26 mouse cellular contexts compared by ENCODE assay signal in the genomic region with DNA sequence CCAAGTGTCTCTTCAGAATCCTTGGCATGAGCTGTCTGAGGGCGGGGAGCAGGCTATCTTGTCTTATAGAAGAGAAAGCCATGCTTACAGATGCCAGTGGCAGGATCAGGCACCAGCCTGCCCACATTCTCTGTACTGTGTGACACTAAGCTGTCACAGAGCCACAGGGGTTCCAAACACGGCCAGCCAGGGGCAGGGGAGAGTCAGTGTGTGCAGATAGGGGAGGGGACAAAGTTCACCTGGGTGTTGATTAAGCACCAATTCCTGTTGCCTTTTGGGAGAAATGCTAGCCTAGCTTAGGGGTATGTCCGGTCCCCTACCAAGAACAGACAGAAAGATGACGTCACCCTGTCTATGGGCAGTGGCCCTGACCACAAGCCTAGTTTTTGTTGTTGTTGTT. TPM values are rescaled to one million over a fixed set of nuclear protein-coding genes. Genes with fewer than 3 reads are reported as not detected.
DNase-seq lines count a peak whose midpoint lies in the region; ATAC-seq and TF ChIP-seq lines count a peak whose summit lies in the region.
"Had no signal": no experiment of that assay in that cellular context is flagged by ENCODE, and none has a peak within 500 bp of the region (broad histone marks: within the 10 kb centered on the region; RNA-seq: fewer than 3 reads in every experiment).

No protein-coding gene starts in this region.

- H3K4me2 ChIP-seq in hindbrain, embryonic 13.5 days, result no peak overlapping the region
- H3K4me2 ChIP-seq in intestine, embryonic 15.5 days (replicated peaks), result peak overlapping the region; percentile 85; the same call in 1 of the 2 replicates
- H3K4me2 ChIP-seq in liver, embryonic 12.5 days, result peak overlapping the region; percentile 95
- H3K4me2 ChIP-seq in liver, postnatal 0 days (ENCODE audit: low read depth, low read length), result peak overlapping the region; percentile 97

- no peak for DNase-seq in hindbrain, embryonic 10.5 days (ENCODE audit: low spot score)
- DNase-seq in liver, postnatal 0 days, result no peak
- DNase-seq in gastrocnemius, postnatal 4 days (ENCODE audit: low spot score in 2 of 2), result no peak
- no peak for DNase-seq in thymus, postnatal 14 days
- DNase-seq: adrenal gland, postnatal 10 days; cerebellum, adult 11-12 months; cerebellum, postnatal 10 days; gastrocnemius, postnatal 25 days; heart, postnatal 10 days; kidney, adult 11 months; lung, embryonic 14.5 days; lung, postnatal 14 days; right cerebral cortex, adult 18-20 months; spleen, adult 18-20 months; thymus, adult 18-20 months; thymus, postnatal 4 days had no signal

- WGBS in hindbrain, embryonic 10.5 days, result 74% methylated on average over 4 of the region's 4 CpGs
- WGBS in hindbrain, embryonic 13.5 days, result 75% methylated on average over 4 of the region's 4 CpGs
- WGBS in intestine, embryonic 15.5 days, result 75% methylated on average over 4 of the region's 4 CpGs
- 66% methylated on average over 4 of the region's 4 CpGs for WGBS in liver, embryonic 12.5 days (ENCODE audit: insufficient replicate concordance)
- 55% methylated on average over 4 of the region's 4 CpGs for WGBS in liver, postnatal 0 days (ENCODE audit: insufficient replicate concordance)

- H3K27ac ChIP-seq in hindbrain, embryonic 10.5 days, result no peak overlapping the region
- H3K27ac ChIP-seq in hindbrain, embryonic 13.5 days, result no peak overlapping the region
- no peak overlapping the region for H3K27ac ChIP-seq in intestine, embryonic 15.5 days
- H3K27ac ChIP-seq in liver, embryonic 12.5 days, result no peak overlapping the region
- H3K27ac ChIP-seq in liver, postnatal 0 days (ENCODE audit: low read depth), result no peak overlapping the region
- H3K27ac ChIP-seq: heart, embryonic 13.5 days; layer of hippocampus, adult 2 months; limb, embryonic 13.5 days; stomach, postnatal 0 days had no signal

- TF ChIP-seq EP300 in liver, postnatal 0 days (IDR thresholded peaks at IDR 0.05; ENCODE audit: low read depth), result no peak

- H3K9me3 ChIP-seq in hindbrain, embryonic 10.5 days, result no peaks in the 10 kb centered on the region
- H3K9me3 ChIP-seq in hindbrain, embryonic 13.5 days, result no peaks in the 10 kb centered on the region
- H3K9me3 ChIP-seq in intestine, embryonic 15.5 days, result no peaks in the 10 kb centered on the region
- H3K9me3 ChIP-seq in liver, embryonic 12.5 days (replicated peaks), result no peaks in the 10 kb centered on the region
- no peaks in the 10 kb centered on the region for H3K9me3 ChIP-seq in liver, postnatal 0 days (ENCODE audit: low read length)
- H3K9me3 ChIP-seq: heart, embryonic 13.5 days; limb, embryonic 13.5 days had no signal

- no peak overlapping the region for H3K9ac ChIP-seq in hindbrain, embryonic 13.5 days
- H3K9ac ChIP-seq in intestine, embryonic 15.5 days, result no peak overlapping the region
- no peak overlapping the region for H3K9ac ChIP-seq in liver, embryonic 12.5 days
- H3K9ac ChIP-seq in liver, postnatal 0 days (replicated peaks), result no peak overlapping the region
- H3K9ac ChIP-seq: lung, embryonic 14.5 days had no signal

- ATAC-seq in hindbrain, embryonic 13.5 days (ENCODE audit: low FRiP score), result no peak
- ATAC-seq in intestine, embryonic 15.5 days, result peak; percentile 42
- ATAC-seq in liver, embryonic 12.5 days, result no peak
- ATAC-seq in liver, postnatal 0 days, result peak; percentile 22
- ATAC-seq: midbrain, embryonic 16.5 days had no signal

- 0 out of 2 replicates have a peak overlapping the region, but pooled peaks have one; percentile 77 for H3K4me3 ChIP-seq in hindbrain, embryonic 10.5 days
- H3K4me3 ChIP-seq in hindbrain, embryonic 13.5 days, result no peak overlapping the region
- H3K4me3 ChIP-seq in intestine, embryonic 15.5 days (replicated peaks), result no peak overlapping the region
- no peak overlapping the region for H3K4me3 ChIP-seq in liver, embryonic 12.5 days
- H3K4me3 ChIP-seq in liver, postnatal 0 days (ENCODE audit: low read depth, low read length), result no peak overlapping the region

- peaks cover 36% of the 10 kb centered on the region for H3K36me3 ChIP-seq in hindbrain, embryonic 10.5 days
- peaks cover 19% of the 10 kb centered on the region for H3K36me3 ChIP-seq in hindbrain, embryonic 13.5 days
- peaks cover 4% of the 10 kb centered on the region; the same call in 1 of the 2 replicates for H3K36me3 ChIP-seq in intestine, embryonic 15.5 days
- peaks cover 45% of the 10 kb centered on the region for H3K36me3 ChIP-seq in liver, embryonic 12.5 days
- peaks cover 31% of the 10 kb centered on the region for H3K36me3 ChIP-seq in liver, postnatal 0 days (replicated peaks; ENCODE audit: insufficient read depth, low read length)
- H3K36me3 ChIP-seq: limb, embryonic 13.5 days had no signal

- H3K4me1 ChIP-seq in hindbrain, embryonic 10.5 days (replicated peaks), result peaks cover 19% of the 10 kb centered on the region
- H3K4me1 ChIP-seq in hindbrain, embryonic 13.5 days (replicated peaks), result peaks cover 12% of the 10 kb centered on the region
- 0 out of 2 replicates have a peak, but pooled peaks cover 7% of the 10 kb centered on the region for H3K4me1 ChIP-seq in intestine, embryonic 15.5 days (replicated peaks)
- H3K4me1 ChIP-seq in liver, embryonic 12.5 days, result peaks cover 10% of the 10 kb centered on the region
- H3K4me1 ChIP-seq in liver, postnatal 0 days (ENCODE audit: insufficient read depth), result peaks cover 18% of the 10 kb centered on the region

- no peaks in the 10 kb centered on the region for H3K27me3 ChIP-seq in hindbrain, embryonic 10.5 days (ENCODE audit: insufficient read depth, poor library complexity, severe bottlenecking)
- 0 out of 2 replicates have a peak, but pooled peaks cover 6% of the 10 kb centered on the region for H3K27me3 ChIP-seq in hindbrain, embryonic 13.5 days
- H3K27me3 ChIP-seq in intestine, embryonic 15.5 days (replicated peaks), result 0 out of 2 replicates have a peak, but pooled peaks cover 5% of the 10 kb centered on the region
- H3K27me3 ChIP-seq in liver, embryonic 12.5 days (replicated peaks), result 0 out of 2 replicates have a peak, but pooled peaks cover 8% of the 10 kb centered on the region
- no peaks in the 10 kb centered on the region for H3K27me3 ChIP-seq in liver, postnatal 0 days (ENCODE audit: insufficient read depth, low read length)

- no peak for TF ChIP-seq CTCF in liver, postnatal 0 days (IDR thresholded peaks at IDR 0.05; ENCODE audit: low read depth)

RNA-seq across cellular contexts. Expression of gene Man2b2, which starts 1.4 kb away (rescaled TPM):
- polyA plus RNA-seq in hindbrain, embryonic 10.5 days (2016; fragmentation: Nextera tagmentation; extraction: Ambion mirVana), result 16.6 and 17.7 TPM in 2 replicates
- polyA plus RNA-seq in hindbrain, embryonic 13.5 days (2015; fragmentation: Nextera tagmentation; extraction: Ambion mirVana), result 12.1 and 12.3 TPM in 2 replicates
- 26.4 and 30.6 TPM in 2 replicates for polyA plus RNA-seq in intestine, embryonic 15.5 days (2015; fragmentation: Nextera tagmentation; extraction: Ambion mirVana)
- 11.5 and 12.6 TPM in 2 replicates for polyA plus RNA-seq in liver, embryonic 12.5 days (2016; fragmentation: Nextera tagmentation; extraction: Ambion mirVana)
- 15.2 and 17.0 TPM in 2 replicates for polyA plus RNA-seq in liver, postnatal 0 days (2015; fragmentation: Nextera tagmentation; extraction: Ambion mirVana)
- 10 to 100 TPM; 19.6 to 20.8 TPM for total RNA-seq in gastrocnemius, postnatal 4 days (2021)

RNA-seq across cellular contexts. Expression of gene Mrfap1, which starts 32.5 kb away (rescaled TPM):
- 423 and 451 TPM in 2 replicates for polyA plus RNA-seq in hindbrain, embryonic 10.5 days (2016; fragmentation: Nextera tagmentation; extraction: Ambion mirVana)
- polyA plus RNA-seq in hindbrain, embryonic 13.5 days (2015; fragmentation: Nextera tagmentation; extraction: Ambion mirVana), result 294 and 302 TPM in 2 replicates
- polyA plus RNA-seq in intestine, embryonic 15.5 days (2015; fragmentation: Nextera tagmentation; extraction: Ambion mirVana), result 421 and 480 TPM in 2 replicates
- polyA plus RNA-seq in liver, embryonic 12.5 days (2016; fragmentation: Nextera tagmentation; extraction: Ambion mirVana), result 266 and 281 TPM in 2 replicates
- 153 and 164 TPM in 2 replicates for polyA plus RNA-seq in liver, postnatal 0 days (2015; fragmentation: Nextera tagmentation; extraction: Ambion mirVana)
- total RNA-seq in gastrocnemius, postnatal 4 days (2021), result 100 to 1,000 TPM; 330 to 357 TPM

RNA-seq across cellular contexts. Expression of gene Ppp2r2c, which starts 39.2 kb away (rescaled TPM):
- 1.1 and 1.6 TPM in 2 replicates for polyA plus RNA-seq in hindbrain, embryonic 10.5 days (2016; fragmentation: Nextera tagmentation; extraction: Ambion mirVana)
- 24.6 and 26.7 TPM in 2 replicates for polyA plus RNA-seq in hindbrain, embryonic 13.5 days (2015; fragmentation: Nextera tagmentation; extraction: Ambion mirVana)
- polyA plus RNA-seq in intestine, embryonic 15.5 days (2015; fragmentation: Nextera tagmentation; extraction: Ambion mirVana), result 0.73 and 0.89 TPM in 2 replicates
- polyA plus RNA-seq in liver, embryonic 12.5 days (2016; fragmentation: Nextera tagmentation; extraction: Ambion mirVana), result 0.08 TPM in 1 of 2 replicates, not detected in the other
- polyA plus RNA-seq in liver, postnatal 0 days (2015; fragmentation: Nextera tagmentation; extraction: Ambion mirVana), result not detected in 2 replicates
- 1 to 10 TPM; 1.2 to 1.8 TPM for total RNA-seq in gastrocnemius, postnatal 4 days (2021)
- total RNA-seq: MEL had no signal
- polyA plus RNA-seq: kidney, embryonic 16.5 days had no signal

Comparison
In these comparisons a context has a peak if more than half of its experiments do, and no peak if none do; other contexts are left out.
1. ATAC-seq: peak in intestine, embryonic 15.5 days (single experiment) and liver, postnatal 0 days (single experiment); none in hindbrain, embryonic 13.5 days (single experiment) and liver, embryonic 12.5 days (single experiment).